Mouse (Mus musculus): ENCODE data around the gene Olfr1394. TPM values are rescaled to one million over a fixed set of nuclear protein-coding genes. Genes with fewer than 3 reads are reported as not detected.
A peak's percentile ranks its signal among the peaks of the same experiment; 100 is the strongest.

Gene Olfr1394
- polyA plus RNA-seq, 2 experiments: not detected

- no peak for ATAC-seq (ENCODE audit: insufficient read depth)
- no peak for DNase-seq (ENCODE audit: low read depth in 3 of 3, low spot score in 3 of 3)
- Histone ChIP-seq H3K4me1 (replicated peaks; ENCODE audit: control insufficient read depth in 2 of 2, insufficient read depth in 2 of 2, low read length in 1 of 2) (no peaks in the 10 kb centered on the region), H3K27ac (no peak overlapping the region), H3K4me2 (ENCODE audit: low read depth) (no peak overlapping the region), H3K9me3 (ENCODE audit: control insufficient read depth, low read length) (no peaks in the 10 kb centered on the region), H3K36me3 (replicated peaks; ENCODE audit: control insufficient read depth, insufficient read depth, low read depth) (no peaks in the 10 kb centered on the region), H3K27me3 (ENCODE audit: control insufficient read depth, insufficient read depth, low read length) (no peaks in the 10 kb centered on the region), H3K9ac (replicated peaks) (no peak overlapping the region), H3K4me3 (ENCODE audit: insufficient read depth in 1 of 2, low read depth in 2 of 2, low read length in 2 of 2) (no peak overlapping the region)
- TF ChIP-seq CTCF (IDR thresholded peaks at IDR 0.05; ENCODE audit: low read depth) (no peak), EP300 (IDR thresholded peaks at IDR 0.05; ENCODE audit: low read depth) (no peak)
- WGBS (ENCODE audit: insufficient replicate concordance): 52% methylated on average over 1 of the region's 1 CpGs
Observed at GRCm38 (mm10) chr11:49183172-49183571, 29.0 kb downstream of the Olfr1394 start.

GRCm38 (mm10) chr11:49186452-49186851 lies 32.3 kb downstream of the Olfr1394 start:
- Histone ChIP-seq H3K36me3 (replicated peaks; ENCODE audit: control insufficient read depth, insufficient read depth, low read depth) (no peaks in the 10 kb centered on the region), H3K27me3 (ENCODE audit: control insufficient read depth, insufficient read depth, low read length) (no peaks in the 10 kb centered on the region), H3K4me1 (replicated peaks; ENCODE audit: control insufficient read depth in 2 of 2, insufficient read depth in 2 of 2, low read length in 1 of 2) (no peaks in the 10 kb centered on the region), H3K9ac (replicated peaks) (no peak overlapping the region), H3K27ac (no peak overlapping the region), H3K9me3 (ENCODE audit: control insufficient read depth, low read length) (no peaks in the 10 kb centered on the region), H3K4me3 (ENCODE audit: insufficient read depth in 1 of 2, low read depth in 2 of 2, low read length in 2 of 2) (no peak overlapping the region), H3K4me2 (ENCODE audit: low read depth) (no peak overlapping the region)
- 63% methylated on average over 6 of the region's 6 CpGs for WGBS (ENCODE audit: insufficient replicate concordance)
- TF ChIP-seq EP300 (IDR thresholded peaks at IDR 0.05; ENCODE audit: low read depth) (no peak), CTCF (IDR thresholded peaks at IDR 0.05; ENCODE audit: low read depth) (no peak)
- ATAC-seq (ENCODE audit: insufficient read depth) (no peak), DNase-seq (ENCODE audit: low read depth in 3 of 3, low spot score in 3 of 3) (no peak)

- Histone ChIP-seq H3K27ac (no peak within 1 kb of the TSS), H3K36me3 (replicated peaks; ENCODE audit: control insufficient read depth, insufficient read depth, low read depth) (no peaks in the 10 kb centered on the region), H3K4me2 (ENCODE audit: low read depth) (no peak within 1 kb of the TSS), H3K4me3 (ENCODE audit: insufficient read depth in 1 of 2, low read depth in 2 of 2, low read length in 2 of 2) (no peak within 1 kb of the TSS), H3K9ac (replicated peaks) (no peak within 1 kb of the TSS), H3K27me3 (ENCODE audit: control insufficient read depth, insufficient read depth, low read length) (no peaks in the 10 kb centered on the region), H3K4me1 (replicated peaks; ENCODE audit: control insufficient read depth in 2 of 2, insufficient read depth in 2 of 2, low read length in 1 of 2) (no peaks in the 10 kb centered on the region), H3K9me3 (ENCODE audit: control insufficient read depth, low read length) (no peaks in the 10 kb centered on the region)
- DNase-seq (ENCODE audit: low read depth in 3 of 3, low spot score in 3 of 3) (no peak), ATAC-seq (ENCODE audit: insufficient read depth) (no peak)
- TF ChIP-seq EP300 (IDR thresholded peaks at IDR 0.05; ENCODE audit: low read depth): no peak
- no peak for TF ChIP-seq CTCF (IDR thresholded peaks at IDR 0.05; ENCODE audit: low read depth)
- WGBS (ENCODE audit: insufficient replicate concordance): 54% methylated on average over 8 of the region's 8 CpGs
Observed at GRCm38 (mm10) chr11:49186955-49187488, 32.8 kb downstream of the Olfr1394 start, which contains the start of gene Btnl9. Gene Btnl9 (minus strand): TSS chr11:49187159.

GRCm38 (mm10) chr11:49187701-49188100 lies 33.5 kb downstream of the Olfr1394 start:
- Histone ChIP-seq H3K27me3 (ENCODE audit: control insufficient read depth, insufficient read depth, low read length) (no peaks in the 10 kb centered on the region), H3K4me2 (ENCODE audit: low read depth) (no peak overlapping the region), H3K36me3 (replicated peaks; ENCODE audit: control insufficient read depth, insufficient read depth, low read depth) (no peaks in the 10 kb centered on the region), H3K9ac (replicated peaks) (no peak overlapping the region), H3K9me3 (ENCODE audit: control insufficient read depth, low read length) (no peaks in the 10 kb centered on the region), H3K27ac (no peak overlapping the region), H3K4me1 (replicated peaks; ENCODE audit: control insufficient read depth in 2 of 2, insufficient read depth in 2 of 2, low read length in 1 of 2) (no peaks in the 10 kb centered on the region), H3K4me3 (ENCODE audit: insufficient read depth in 1 of 2, low read depth in 2 of 2, low read length in 2 of 2) (no peak overlapping the region)
- no peak for ATAC-seq (ENCODE audit: insufficient read depth)
- WGBS (ENCODE audit: insufficient replicate concordance): 67% methylated on average over 10 of the region's 10 CpGs
- no peak for DNase-seq (ENCODE audit: low read depth in 3 of 3, low spot score in 3 of 3)
- TF ChIP-seq EP300 (IDR thresholded peaks at IDR 0.05; ENCODE audit: low read depth) (no peak), CTCF (IDR thresholded peaks at IDR 0.05; ENCODE audit: low read depth) (no peak)

GRCm38 (mm10) chr11:49189737-49190136 lies 35.6 kb downstream of the Olfr1394 start:
- H3K9me3 ChIP-seq (ENCODE audit: control insufficient read depth, low read length): no peaks in the 10 kb centered on the region
- 1% methylated on average over 7 of the region's 7 CpGs for WGBS (ENCODE audit: insufficient replicate concordance)
- TF ChIP-seq CTCF (IDR thresholded peaks at IDR 0.05; ENCODE audit: low read depth) (peak; percentile 73), EP300 (IDR thresholded peaks at IDR 0.05; ENCODE audit: low read depth) (no peak)
- DNase-seq (ENCODE audit: low read depth in 3 of 3, low spot score in 3 of 3) (no peak), ATAC-seq (ENCODE audit: insufficient read depth) (no peak)
- H3K27me3 ChIP-seq (ENCODE audit: control insufficient read depth, insufficient read depth, low read length): no peaks in the 10 kb centered on the region
- H3K4me1 ChIP-seq (replicated peaks; ENCODE audit: control insufficient read depth in 2 of 2, insufficient read depth in 2 of 2, low read length in 1 of 2): no peaks in the 10 kb centered on the region; a peak in 1 of 4 replicates
- H3K4me2 ChIP-seq (ENCODE audit: low read depth): no peak overlapping the region
- H3K4me3 ChIP-seq (ENCODE audit: insufficient read depth in 1 of 2, low read depth in 2 of 2, low read length in 2 of 2): no peak overlapping the region
- no peaks in the 10 kb centered on the region for H3K36me3 ChIP-seq (replicated peaks; ENCODE audit: control insufficient read depth, insufficient read depth, low read depth)
- H3K9ac ChIP-seq (replicated peaks): no peak overlapping the region
- no peak overlapping the region for H3K27ac ChIP-seq
